Comparison of ENCODE assay signal across 23 mouse cellular contexts in genomic region chr11:14387055-14387584, GRCm38 (mm10).
DNase-seq lines count a peak whose midpoint lies in the region; ATAC-seq and TF ChIP-seq lines count a peak whose summit lies in the region.
"Had no signal": no experiment of that assay in that cellular context is flagged by ENCODE, and none has a peak within 500 bp of the region (broad histone marks: within the 10 kb centered on the region; RNA-seq: fewer than 3 reads in every experiment).

No protein-coding gene starts in this region.

- H3K4me2 ChIP-seq in forebrain, embryonic 14.5 days (ENCODE audit: low read length) = no peak overlapping the region
- H3K4me2 ChIP-seq in forebrain, embryonic 11.5 days (ENCODE audit: low read depth, low read length, severe bottlenecking) = no peak overlapping the region
- H3K4me2 ChIP-seq in hindbrain, postnatal 0 days (ENCODE audit: low read depth, low read length) = no peak overlapping the region
- no peak overlapping the region for H3K4me2 ChIP-seq in neural tube, embryonic 12.5 days (replicated peaks)
- no peak overlapping the region for H3K4me2 ChIP-seq in neural tube, embryonic 15.5 days
- H3K4me2 ChIP-seq: embryonic facial prominence, embryonic 15.5 days; heart, embryonic 12.5 days; hindbrain, embryonic 12.5 days had no signal

- H3K9me3 ChIP-seq in forebrain, embryonic 14.5 days (replicated peaks; ENCODE audit: control insufficient read depth, low read length) = no peaks in the 10 kb centered on the region
- no peaks in the 10 kb centered on the region for H3K9me3 ChIP-seq in forebrain, embryonic 11.5 days (ENCODE audit: control insufficient read depth, low read length)
- H3K9me3 ChIP-seq in hindbrain, postnatal 0 days (ENCODE audit: low read length) = no peaks in the 10 kb centered on the region
- no peaks in the 10 kb centered on the region for H3K9me3 ChIP-seq in hindbrain, embryonic 10.5 days
- no peaks in the 10 kb centered on the region for H3K9me3 ChIP-seq in neural tube, embryonic 12.5 days
- no peaks in the 10 kb centered on the region for H3K9me3 ChIP-seq in neural tube, embryonic 15.5 days (replicated peaks)
- H3K9me3 ChIP-seq: embryonic facial prominence, embryonic 15.5 days; heart, embryonic 12.5 days; hindbrain, embryonic 12.5 days had no signal

- no peak overlapping the region for H3K9ac ChIP-seq in forebrain, embryonic 14.5 days (ENCODE audit: low read length)
- no peak overlapping the region for H3K9ac ChIP-seq in forebrain, embryonic 11.5 days (ENCODE audit: low read length)
- no peak overlapping the region for H3K9ac ChIP-seq in hindbrain, postnatal 0 days (replicated peaks; ENCODE audit: low read length)
- H3K9ac ChIP-seq in neural tube, embryonic 12.5 days = no peak overlapping the region
- H3K9ac ChIP-seq in neural tube, embryonic 15.5 days (replicated peaks) = no peak overlapping the region
- H3K9ac ChIP-seq: embryonic facial prominence, embryonic 15.5 days; heart, embryonic 12.5 days; hindbrain, embryonic 12.5 days had no signal

- H3K4me3 ChIP-seq in forebrain, embryonic 14.5 days (ENCODE audit: low read depth, low read length) = no peak overlapping the region
- H3K4me3 ChIP-seq in forebrain, embryonic 11.5 days (ENCODE audit: low read depth, low read length) = no peak overlapping the region
- no peak overlapping the region for H3K4me3 ChIP-seq in hindbrain, postnatal 0 days (ENCODE audit: low read length)
- H3K4me3 ChIP-seq in hindbrain, embryonic 10.5 days = no peak overlapping the region
- H3K4me3 ChIP-seq in neural tube, embryonic 12.5 days = no peak overlapping the region
- H3K4me3 ChIP-seq in neural tube, embryonic 15.5 days (replicated peaks) = no peak overlapping the region
- H3K4me3 ChIP-seq: embryonic facial prominence, embryonic 15.5 days; erythroblast, embryonic 14.5 days; gastrocnemius, adult 2 months; heart, embryonic 12.5 days; hindbrain, embryonic 12.5 days had no signal

- no peaks in the 10 kb centered on the region for H3K27me3 ChIP-seq in forebrain, embryonic 14.5 days (replicated peaks; ENCODE audit: control insufficient read depth, insufficient read depth, low read length)
- no peaks in the 10 kb centered on the region for H3K27me3 ChIP-seq in forebrain, embryonic 11.5 days (ENCODE audit: control insufficient read depth, insufficient read depth, low read length)
- no peaks in the 10 kb centered on the region for H3K27me3 ChIP-seq in hindbrain, postnatal 0 days (ENCODE audit: insufficient read depth, low read length)
- H3K27me3 ChIP-seq in hindbrain, embryonic 10.5 days (ENCODE audit: insufficient read depth, poor library complexity, severe bottlenecking) = no peaks in the 10 kb centered on the region
- H3K27me3 ChIP-seq in neural tube, embryonic 12.5 days (replicated peaks) = no peaks in the 10 kb centered on the region
- H3K27me3 ChIP-seq in neural tube, embryonic 15.5 days (replicated peaks) = no peaks in the 10 kb centered on the region
- H3K27me3 ChIP-seq: embryonic facial prominence, embryonic 15.5 days; heart, embryonic 12.5 days; hindbrain, embryonic 12.5 days; Patski had no signal

- 67% methylated on average over 3 of the region's 3 CpGs for WGBS in forebrain, embryonic 14.5 days
- 83% methylated on average over 3 of the region's 3 CpGs for WGBS in forebrain, embryonic 11.5 days
- 25% methylated on average over 3 of the region's 3 CpGs for WGBS in hindbrain, postnatal 0 days
- WGBS in hindbrain, embryonic 10.5 days = 78% methylated on average over 3 of the region's 3 CpGs
- WGBS in neural tube, embryonic 12.5 days = 45% methylated on average over 3 of the region's 3 CpGs
- WGBS in neural tube, embryonic 15.5 days = 14% methylated on average over 3 of the region's 3 CpGs

- DNase-seq in forebrain, embryonic 14.5 days (ENCODE audit: low spot score) = peak; percentile 39
- no peak for DNase-seq in forebrain, embryonic 11.5 days (ENCODE audit: low spot score)
- DNase-seq in hindbrain, postnatal 0 days (ENCODE audit: low spot score) = peak; percentile 35
- DNase-seq in hindbrain, embryonic 10.5 days (ENCODE audit: low spot score) = no peak
- no peak for DNase-seq in neural tube, embryonic 10.5 days (ENCODE audit: extremely low spot score, low spot score)
- DNase-seq in lung, adult 18-20 months = no peak
- DNase-seq: adrenal gland, postnatal 14 days; cerebellum, adult 11 months; cerebellum, adult 8-10 months; cerebellum, postnatal 14 days; embryo, embryonic 11 days; gastrocnemius, adult 2 months; gastrocnemius, postnatal 25 days; heart, postnatal 36 days had no signal

- H3K36me3 ChIP-seq in forebrain, embryonic 14.5 days (ENCODE audit: control insufficient read depth, insufficient read depth, low read length) = no peaks in the 10 kb centered on the region
- H3K36me3 ChIP-seq in forebrain, embryonic 11.5 days (ENCODE audit: control insufficient read depth, insufficient read depth, low read length) = no peaks in the 10 kb centered on the region
- no peaks in the 10 kb centered on the region for H3K36me3 ChIP-seq in hindbrain, postnatal 0 days (ENCODE audit: insufficient read depth, low read length)
- H3K36me3 ChIP-seq in hindbrain, embryonic 10.5 days = no peaks in the 10 kb centered on the region
- H3K36me3 ChIP-seq in neural tube, embryonic 12.5 days = no peaks in the 10 kb centered on the region
- H3K36me3 ChIP-seq in neural tube, embryonic 15.5 days = no peaks in the 10 kb centered on the region
- H3K36me3 ChIP-seq: embryonic facial prominence, embryonic 15.5 days; heart, embryonic 12.5 days; hindbrain, embryonic 12.5 days had no signal

- no peaks in the 10 kb centered on the region for H3K4me1 ChIP-seq in forebrain, embryonic 14.5 days (ENCODE audit: control insufficient read depth, insufficient read depth, low read length)
- no peaks in the 10 kb centered on the region for H3K4me1 ChIP-seq in forebrain, embryonic 11.5 days (replicated peaks; ENCODE audit: control insufficient read depth, insufficient read depth, low read length)
- no peaks in the 10 kb centered on the region for H3K4me1 ChIP-seq in hindbrain, postnatal 0 days (ENCODE audit: insufficient read depth, low read length)
- no peaks in the 10 kb centered on the region for H3K4me1 ChIP-seq in hindbrain, embryonic 10.5 days (replicated peaks)
- no peaks in the 10 kb centered on the region for H3K4me1 ChIP-seq in neural tube, embryonic 12.5 days
- peaks cover 5% of the 10 kb centered on the region; the same call in 1 of the 2 replicates for H3K4me1 ChIP-seq in neural tube, embryonic 15.5 days
- H3K4me1 ChIP-seq: embryonic facial prominence, embryonic 15.5 days; heart, embryonic 12.5 days; hindbrain, embryonic 12.5 days had no signal

- no peak for ATAC-seq in forebrain, embryonic 14.5 days
- no peak for ATAC-seq in forebrain, embryonic 11.5 days (replicated peaks; ENCODE audit: low FRiP score)
- ATAC-seq in hindbrain, postnatal 0 days = no peak
- peak; percentile 58; the same call in 1 of the 2 replicates for ATAC-seq in neural tube, embryonic 12.5 days (ENCODE audit: low FRiP score, low read depth)
- peak; percentile 53; the same call in 1 of the 2 replicates for ATAC-seq in neural tube, embryonic 15.5 days (ENCODE audit: low FRiP score)
- ATAC-seq: activated CD4-positive, CD25-positive, alpha-beta regulatory T cell, adult 4 months; intestine, embryonic 16.5 days; Patski had no signal

- H3K27ac ChIP-seq in forebrain, embryonic 14.5 days (ENCODE audit: low read depth, low read length) = no peak overlapping the region
- H3K27ac ChIP-seq in forebrain, embryonic 11.5 days (ENCODE audit: low read depth, low read length) = no peak overlapping the region
- H3K27ac ChIP-seq in hindbrain, postnatal 0 days = no peak overlapping the region
- no peak overlapping the region for H3K27ac ChIP-seq in hindbrain, embryonic 10.5 days
- no peak overlapping the region for H3K27ac ChIP-seq in neural tube, embryonic 12.5 days
- no peak overlapping the region for H3K27ac ChIP-seq in neural tube, embryonic 15.5 days (replicated peaks)
- H3K27ac ChIP-seq: embryonic facial prominence, embryonic 15.5 days; gastrocnemius, adult 2 months; hindbrain, embryonic 12.5 days had no signal

- TF ChIP-seq CTCF in hindbrain, postnatal 0 days (IDR thresholded peaks at IDR 0.05; ENCODE audit: low read depth) = no peak

Comparison
In these comparisons a context has a peak if more than half of its experiments do, and no peak if none do; other contexts are left out.
1. DNase-seq: peak in forebrain, embryonic 14.5 days (single experiment) and hindbrain, postnatal 0 days (single experiment); none in forebrain, embryonic 11.5 days (single experiment), hindbrain, embryonic 10.5 days (single experiment), neural tube, embryonic 10.5 days (single experiment) and lung, adult 18-20 months (0 of 2).
2. ATAC-seq: peak in neural tube, embryonic 12.5 days (single experiment) and neural tube, embryonic 15.5 days (single experiment); none in forebrain, embryonic 14.5 days (single experiment), forebrain, embryonic 11.5 days (single experiment) and hindbrain, postnatal 0 days (single experiment).